Mouse (Mus musculus): Measurements from ENCODE around the gene Ankrd2.

The Ankrd2 gene

DNA sequence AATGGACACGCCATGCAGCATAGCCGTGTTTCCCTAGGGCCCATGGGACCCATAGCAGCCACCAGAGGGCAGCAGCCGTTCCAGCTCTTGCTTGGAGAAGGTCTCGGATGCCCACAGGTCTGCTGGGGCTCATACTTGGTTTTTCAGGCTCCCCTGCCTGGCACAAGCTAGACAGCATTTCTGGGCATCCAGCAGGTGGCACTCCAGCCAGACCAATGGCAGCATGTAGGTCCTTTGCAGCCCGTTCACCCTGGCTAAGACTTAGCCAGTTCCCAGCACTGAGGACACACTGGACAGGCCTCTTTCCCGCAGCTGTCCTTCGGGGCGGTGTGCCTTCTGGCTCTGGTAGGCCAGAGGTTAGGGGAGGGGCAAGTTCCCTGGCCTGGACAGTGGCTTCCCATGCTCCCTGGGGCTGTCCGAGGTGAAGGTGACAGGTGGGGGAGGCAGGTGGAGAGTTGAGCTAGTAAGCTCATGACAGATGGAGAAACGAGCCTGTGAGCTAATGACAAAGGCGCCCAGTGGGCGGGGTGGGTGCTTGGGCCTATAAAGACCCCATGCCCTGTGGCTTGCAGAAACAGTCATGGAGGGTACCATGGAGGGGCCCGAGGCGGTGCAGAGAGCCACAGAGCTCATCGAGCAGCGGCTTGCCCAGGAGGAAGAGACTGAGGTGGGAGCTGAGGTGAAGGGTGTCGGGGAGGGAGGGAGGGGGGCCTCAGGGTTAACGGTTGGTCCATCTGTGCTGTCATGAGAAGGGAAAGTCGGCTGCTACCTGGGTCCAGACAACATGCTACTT is at the start of gene Ankrd2:
Ankrd2 (plus strand) TSS at position 545 of the 793 bp plus-strand sequence.
- ChIA-PET CTCF (interaction anchor here (0.5 to 3.4 kb wide), 90 partner anchors 9 to 1360 kb away, joined by 3 to 57 read pairs (median 4); partner anchors contain the start of genes Hoga1 (in 4 of the 4), Avpi1 (in 2 of the 4), 4933411K16Rik (in 1 of the 4) and Exosc1 (in 1 of the 4)), POLR2A (interaction anchor here in 3 of 4 experiments (0.5 to 3.4 kb wide), 29 partner anchors 9 to 189 kb away, joined by 3 to 36 read pairs (median 3); partner anchors contain the start of genes Hoga1 (in 2 of the 3), 4933411K16Rik (in 1 of the 3), Exosc1 (in 1 of the 3) and Zdhhc16 (in 1 of the 3))

DNA sequence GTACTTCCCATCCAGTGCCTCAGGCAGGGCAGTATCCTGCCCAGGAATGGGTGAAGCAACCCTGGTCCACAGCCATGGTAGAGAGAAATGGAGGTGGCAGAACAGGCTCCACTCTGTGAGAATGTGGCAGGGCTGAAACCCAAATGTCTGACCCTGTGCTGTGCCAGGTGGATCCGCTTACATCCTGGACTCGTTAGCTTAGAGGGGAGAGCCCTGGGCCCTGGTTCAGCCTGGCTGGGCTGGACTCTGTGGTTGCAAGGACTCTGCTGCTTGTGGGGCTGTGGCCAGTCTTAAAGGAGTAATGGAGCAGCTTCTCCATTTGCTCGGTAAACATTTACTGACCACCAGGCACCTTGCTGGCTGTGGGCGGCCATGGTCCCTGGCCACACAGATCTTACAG is 48.6 kb upstream of the Ankrd2 start:
- ChIA-PET POLR2A (interaction anchor here in 2 of 4 experiments (1.0 to 2.4 kb wide), 3 partner anchors 11 to 14 kb away, joined by 3 to 8 read pairs (median 3); no protein-coding TSS in a partner anchor), CTCF (no interaction called here)

DNA sequence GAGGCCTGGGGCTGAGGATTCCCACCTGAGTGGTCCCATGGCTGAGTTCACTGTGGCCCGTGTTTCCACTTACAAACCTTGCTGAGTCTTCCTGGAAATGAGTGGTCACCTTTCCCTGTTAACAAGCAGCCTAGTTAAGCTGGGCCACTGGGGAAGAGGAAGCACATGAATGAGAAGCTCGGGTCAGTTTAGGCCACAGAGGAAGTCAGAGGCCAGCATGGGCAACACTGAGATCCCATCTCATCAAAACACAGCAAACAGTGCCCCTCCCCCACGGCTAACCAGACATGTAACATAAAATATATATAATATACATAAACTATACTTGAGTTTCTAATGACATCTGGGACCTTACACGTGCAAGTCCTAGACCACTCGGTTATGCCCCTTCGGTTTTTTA is 46.0 kb upstream of the Ankrd2 start:
- ChIA-PET POLR2A (interaction anchor here in 3 of 4 experiments (0.6 to 6.8 kb wide), 11 partner anchors 8 to 512 kb away, joined by 3 to 45 read pairs (median 3); partner anchors contain the start of genes Mms19 (in 2 of the 3), Avpi1 (in 1 of the 3) and Ubtd1 (in 1 of the 3)), CTCF (no interaction called here)

DNA sequence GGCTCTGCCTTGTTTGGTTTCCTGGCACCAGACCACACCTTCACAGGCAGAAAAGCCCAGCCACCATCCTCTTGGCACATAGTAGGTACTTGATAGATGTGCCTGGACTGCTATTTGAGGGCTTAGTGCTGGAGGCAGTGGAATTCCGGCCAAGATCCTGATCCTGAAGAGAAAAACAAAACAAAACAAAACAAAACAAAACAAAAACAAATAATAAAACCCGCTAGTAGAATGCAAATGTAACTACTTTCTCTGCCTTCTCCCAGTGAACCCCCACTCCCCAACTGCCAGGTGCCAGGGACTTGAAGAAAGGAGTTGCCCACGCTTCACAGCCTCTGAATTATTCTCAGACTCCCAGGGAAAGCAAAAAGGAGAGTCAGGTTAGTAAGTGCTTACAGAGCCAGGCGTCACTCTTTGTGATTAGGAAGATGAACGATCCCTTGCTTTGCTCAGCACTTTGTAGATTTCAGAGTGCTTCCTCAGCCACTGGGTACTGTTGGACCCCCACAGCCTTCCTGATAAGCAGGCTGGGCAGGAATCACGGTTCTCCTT is 43.8 kb upstream of the Ankrd2 start:
- CTCF ChIA-PET = interaction anchor here in 3 of 4 experiments (0.6 to 1.4 kb wide), 6 partner anchors 9 to 44 kb away, joined by 3 to 5 read pairs (median 4); partner anchors contain the start of gene Ankrd2 (in 1 of the 3)
- POLR2A ChIA-PET = interaction anchor here in 3 of 4 experiments (0.9 to 9.7 kb wide), 15 partner anchors 8 to 137 kb away, joined by 3 to 68 read pairs (median 5); partner anchors contain the start of genes Ubtd1 (in 2 of the 3), Avpi1 (in 1 of the 3), Mms19 (in 1 of the 3) and Pi4k2a (in 1 of the 3)

DNA sequence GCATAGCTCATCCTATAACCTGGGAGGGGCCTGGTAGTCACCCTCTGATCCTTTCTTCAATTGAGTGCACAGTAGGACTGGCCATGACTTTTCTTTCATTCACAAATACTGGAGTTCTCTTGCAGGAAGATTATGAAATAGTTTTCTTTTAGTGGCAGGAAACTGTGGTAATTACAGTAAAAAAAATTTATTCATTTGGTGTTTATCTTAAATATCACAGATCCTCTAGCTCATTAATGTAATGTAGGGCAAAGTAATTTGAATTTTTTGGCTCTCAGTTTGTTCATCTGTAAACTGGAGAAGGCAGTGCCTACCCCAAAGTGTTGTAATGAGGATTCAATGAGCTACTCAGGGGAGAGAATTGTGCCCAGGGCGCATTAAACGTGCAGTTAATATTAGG is 42.8 kb upstream of the Ankrd2 start:
- ChIA-PET POLR2A (interaction anchor here in 3 of 4 experiments (0.7 to 9.7 kb wide), 24 partner anchors 8 to 189 kb away, joined by 3 to 68 read pairs (median 4); partner anchors contain the start of genes Ubtd1 (in 2 of the 3), Avpi1 (in 1 of the 3), Mms19 (in 1 of the 3) and Pi4k2a (in 1 of the 3)), CTCF (interaction anchor here (0.5 to 1.4 kb wide), 6 partner anchors 16 to 43 kb away, joined by 3 to 5 read pairs (median 4); partner anchors contain the start of gene Ankrd2 (in 1 of the 4))

DNA sequence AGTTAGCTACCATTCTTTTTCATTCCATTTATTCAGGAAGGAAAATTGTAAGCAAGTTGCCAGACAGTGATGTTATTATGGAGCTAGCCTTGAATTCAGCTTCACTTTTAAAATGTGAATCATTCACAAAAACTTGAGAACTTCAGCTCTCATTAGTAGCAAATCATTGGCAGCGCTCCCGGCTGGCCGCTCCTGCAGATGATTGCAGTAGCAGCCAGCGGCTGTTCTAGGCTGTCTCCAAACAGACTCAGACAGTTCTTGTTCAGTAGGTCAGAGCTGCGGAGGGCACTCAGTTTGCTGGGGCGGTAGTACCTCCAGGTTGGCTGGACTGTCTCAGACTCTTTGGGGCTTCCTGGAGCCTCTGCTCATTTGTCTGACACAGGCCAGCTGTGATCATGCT is 42.3 kb upstream of the Ankrd2 start:
- ChIA-PET CTCF (interaction anchor here (1.3 to 1.8 kb wide), 4 partner anchors 30 to 33 kb away, joined by 4 to 6 read pairs (median 4); no protein-coding TSS in a partner anchor), POLR2A (interaction anchor here in 3 of 4 experiments (0.7 to 9.7 kb wide), 24 partner anchors 8 to 188 kb away, joined by 3 to 68 read pairs (median 4); partner anchors contain the start of genes Ubtd1 (in 2 of the 3), Avpi1 (in 1 of the 3) and Mms19 (in 1 of the 3))

DNA sequence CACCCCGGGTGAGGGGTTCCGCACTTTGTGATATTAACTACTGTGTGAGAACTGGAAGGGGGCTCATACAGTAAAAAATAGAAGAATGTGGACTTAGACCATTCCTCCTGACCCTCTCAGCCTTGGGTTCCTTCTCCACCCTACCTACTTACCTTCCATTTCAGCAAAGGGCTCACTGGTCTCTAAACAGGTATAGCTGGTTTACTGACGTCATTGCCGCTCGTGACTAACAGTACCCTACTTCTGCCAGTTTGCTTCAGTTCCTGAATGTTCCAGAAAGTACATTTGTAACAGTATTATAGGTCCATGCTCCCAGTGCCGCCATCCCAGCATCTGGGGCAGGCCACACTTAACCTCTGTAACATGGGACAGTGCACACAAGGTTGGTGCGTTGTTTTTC is 41.8 kb upstream of the Ankrd2 start:
- CTCF ChIA-PET = interaction anchor here in 3 of 4 experiments (1.4 to 3.0 kb wide), 3 partner anchors 30 to 32 kb away, joined by 4 to 6 read pairs (median 6); no protein-coding TSS in a partner anchor

DNA sequence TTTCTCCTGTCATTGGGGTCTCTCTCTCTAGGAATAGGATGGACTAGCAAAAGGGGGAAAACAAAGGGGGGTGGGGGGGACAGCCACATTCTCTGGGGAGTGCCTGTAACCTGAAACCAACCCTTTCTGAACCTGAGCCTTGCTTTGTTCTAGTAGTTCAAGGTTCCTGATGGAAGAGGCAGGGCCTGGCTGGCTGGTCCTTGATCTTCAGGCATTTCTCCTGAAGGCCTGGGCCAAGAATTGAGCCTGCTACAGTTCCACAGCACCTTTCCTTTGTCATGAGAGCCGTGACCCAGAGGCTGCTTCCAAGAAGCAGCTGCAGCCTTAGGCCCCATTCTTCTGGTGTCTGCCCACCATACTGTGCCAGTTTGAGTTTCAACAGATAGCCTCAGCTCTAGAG is 40.3 kb upstream of the Ankrd2 start:
- ChIA-PET POLR2A (interaction anchor here in 3 of 4 experiments (0.5 to 9.7 kb wide), 19 partner anchors 12 to 922 kb away, joined by 3 to 68 read pairs (median 4); partner anchors contain the start of genes Mms19 (in 2 of the 3), Avpi1 (in 1 of the 3), Exosc1 (in 1 of the 3) and Ubtd1 (in 1 of the 3)), CTCF (interaction anchor here in 1 of 4 experiments (1.6 to 3.0 kb wide), 2 partner anchors 27 to 31 kb away, joined by 5 to 6 read pairs; no protein-coding TSS in a partner anchor)

More for the DNA sequence above, 41.8 kb upstream of the Ankrd2 start:
- POLR2A ChIA-PET = interaction anchor here (1.0 to 9.7 kb wide), 16 partner anchors 7 to 176 kb away, joined by 3 to 68 read pairs (median 6); partner anchors contain the start of genes Ubtd1 (in 2 of the 4), Avpi1 (in 1 of the 4) and Mms19 (in 1 of the 4)

DNA sequence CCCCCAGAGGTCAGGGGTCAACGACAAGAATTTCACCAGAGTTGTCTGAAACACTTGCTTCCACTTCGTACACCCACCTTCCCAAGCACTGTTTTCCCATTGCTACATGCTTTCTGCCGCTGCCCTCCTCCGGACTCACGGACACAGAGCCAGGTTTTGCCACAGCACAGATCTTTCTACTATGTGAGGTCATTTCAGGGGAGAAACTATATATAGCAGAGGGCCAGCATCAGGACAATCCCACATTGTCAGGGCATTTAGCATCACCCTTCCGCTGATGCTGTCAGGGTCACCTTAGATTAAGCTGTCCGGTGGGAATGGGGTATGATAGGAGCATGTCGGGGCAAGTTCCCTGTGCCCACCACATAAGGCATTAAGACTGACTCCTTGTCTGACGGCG is 38.7 kb upstream of the Ankrd2 start:
- ChIA-PET POLR2A (interaction anchor here in 3 of 4 experiments (0.6 to 9.7 kb wide), 17 partner anchors 9 to 132 kb away, joined by 3 to 68 read pairs (median 5); partner anchors contain the start of genes Ubtd1 (in 3 of the 3), Avpi1 (in 1 of the 3), Hoga1 (in 1 of the 3) and Mms19 (in 1 of the 3)), CTCF (interaction anchor here in 2 of 4 experiments (1.2 to 4.7 kb wide), 3 partner anchors 19 to 29 kb away, joined by 3 to 22 read pairs (median 6); no protein-coding TSS in a partner anchor)

DNA sequence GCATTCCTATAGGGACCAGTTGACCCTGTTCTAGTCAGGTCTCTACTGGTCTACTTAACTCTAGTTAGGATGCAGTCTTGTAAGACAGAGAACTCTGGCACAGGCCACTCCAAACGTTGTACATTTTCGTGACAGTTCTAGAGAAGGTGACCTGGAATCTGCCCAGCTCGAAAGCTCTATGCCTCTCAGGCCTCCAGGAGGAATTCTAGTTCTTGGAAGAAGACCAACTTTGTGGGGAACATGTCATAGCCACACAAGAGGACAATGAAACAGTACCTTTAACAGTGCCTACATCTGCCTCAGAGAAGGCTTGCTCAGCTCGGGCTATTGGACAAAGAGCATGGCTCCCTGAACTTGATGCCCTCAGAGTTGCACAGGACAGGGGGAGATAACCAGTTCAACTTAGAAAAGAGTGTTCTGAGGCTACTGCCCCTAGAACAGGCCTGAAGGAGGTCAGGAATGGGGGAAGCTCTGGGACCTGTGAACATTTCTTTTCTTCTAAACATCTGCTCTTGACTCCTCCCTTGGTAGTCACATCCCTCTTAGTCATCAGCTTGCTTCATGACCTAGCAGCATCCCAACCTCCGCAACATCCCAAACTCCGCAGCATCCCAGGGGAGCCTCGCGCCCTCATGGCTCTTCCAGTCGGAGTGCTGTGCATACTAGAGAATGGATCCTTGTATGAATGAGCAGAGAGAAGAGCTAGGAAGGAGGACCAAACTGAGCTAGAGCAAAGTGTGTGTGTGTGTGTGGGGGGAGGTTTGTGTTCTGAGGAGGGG is 36.8 kb upstream of the Ankrd2 start:
- ChIA-PET CTCF (interaction anchor here (0.5 to 4.7 kb wide), 8 partner anchors 17 to 1125 kb away, joined by 3 to 22 read pairs (median 4); partner anchors contain the start of genes Mms19 (in 1 of the 4) and Ubtd1 (in 1 of the 4)), POLR2A (interaction anchor here in 3 of 4 experiments (0.7 to 9.7 kb wide), 30 partner anchors 8 to 257 kb away, joined by 3 to 68 read pairs (median 4); partner anchors contain the start of genes Mms19 (in 2 of the 3), Ubtd1 (in 2 of the 3) and Hoga1 (in 1 of the 3))

DNA sequence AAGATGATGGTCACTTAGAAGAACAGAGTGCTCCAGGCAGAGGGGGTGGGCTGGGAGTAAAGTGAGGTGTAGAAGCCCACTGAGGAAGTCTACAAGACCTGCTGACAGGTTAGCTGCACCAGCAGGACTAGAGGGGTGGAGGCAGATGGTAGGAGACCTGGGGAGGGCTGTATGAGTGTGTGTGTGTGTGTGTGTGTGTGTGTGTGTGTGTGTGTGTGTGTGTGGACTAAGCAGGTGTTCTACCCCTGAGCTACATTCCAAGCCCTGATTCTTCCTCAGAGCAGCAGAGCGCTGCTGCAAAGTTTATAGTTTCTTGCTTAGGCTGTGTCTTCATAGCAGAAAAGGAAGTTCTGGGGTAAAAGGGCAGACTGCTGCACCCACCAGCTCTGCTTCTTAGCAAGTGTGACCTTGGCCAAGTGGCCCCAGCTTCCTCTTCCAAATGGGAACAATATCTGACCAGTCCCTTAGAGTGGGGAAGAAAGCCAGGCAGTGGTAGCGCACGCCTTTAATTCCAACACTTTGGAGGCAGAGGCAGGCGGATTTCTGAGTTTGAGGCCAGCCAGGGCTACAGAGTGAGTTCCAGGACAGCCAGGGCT is 36.0 kb upstream of the Ankrd2 start:
- CTCF ChIA-PET = interaction anchor here (0.5 to 4.7 kb wide), 9 partner anchors 18 to 1126 kb away, joined by 3 to 22 read pairs (median 4); partner anchors contain the start of genes Ankrd2 (in 2 of the 4), Mms19 (in 1 of the 4) and Ubtd1 (in 1 of the 4)

DNA sequence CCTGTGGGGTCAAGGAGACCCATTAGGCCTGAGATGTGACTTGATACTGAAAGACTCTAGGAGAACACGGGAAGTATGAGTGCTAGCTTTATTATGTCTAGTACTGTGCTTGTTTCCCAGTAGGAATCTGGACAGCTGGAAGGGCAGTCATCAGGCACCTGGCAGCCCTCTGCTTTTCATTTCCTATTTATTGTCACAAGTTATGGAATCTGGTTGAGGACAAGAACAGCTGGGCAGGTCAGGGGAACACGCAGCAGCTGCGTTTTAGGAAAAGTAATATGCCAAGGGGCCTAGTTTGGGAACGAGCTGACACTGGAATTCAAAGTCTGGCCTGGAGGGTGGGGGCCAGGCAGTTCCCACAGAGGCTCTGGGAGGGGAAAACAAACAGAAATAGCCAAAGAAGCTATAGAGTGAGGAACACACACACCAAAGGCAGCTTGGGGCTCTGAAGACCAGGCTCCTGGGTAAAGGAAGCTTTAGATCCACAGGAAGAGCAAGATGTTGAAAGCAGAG is 35.3 kb upstream of the Ankrd2 start:
- POLR2A ChIA-PET = interaction anchor here in 3 of 4 experiments (0.6 to 9.7 kb wide), 26 partner anchors 7 to 137 kb away, joined by 3 to 68 read pairs (median 5); partner anchors contain the start of genes Mms19 (in 2 of the 3), Ubtd1 (in 2 of the 3), Ankrd2 (in 1 of the 3) and Hoga1 (in 1 of the 3)
- CTCF ChIA-PET = interaction anchor here (0.6 to 4.7 kb wide), 9 partner anchors 9 to 35 kb away, joined by 3 to 22 read pairs (median 3); partner anchors contain the start of gene Ankrd2 (in 2 of the 4)

More for the DNA sequence above, 36.0 kb upstream of the Ankrd2 start:
- POLR2A ChIA-PET = interaction anchor here in 3 of 4 experiments (0.6 to 9.7 kb wide), 33 partner anchors 8 to 519 kb away, joined by 3 to 68 read pairs (median 4); partner anchors contain the start of genes Mms19 (in 2 of the 3), Ubtd1 (in 2 of the 3), Hoga1 (in 1 of the 3) and R3hcc1l (in 1 of the 3)

DNA sequence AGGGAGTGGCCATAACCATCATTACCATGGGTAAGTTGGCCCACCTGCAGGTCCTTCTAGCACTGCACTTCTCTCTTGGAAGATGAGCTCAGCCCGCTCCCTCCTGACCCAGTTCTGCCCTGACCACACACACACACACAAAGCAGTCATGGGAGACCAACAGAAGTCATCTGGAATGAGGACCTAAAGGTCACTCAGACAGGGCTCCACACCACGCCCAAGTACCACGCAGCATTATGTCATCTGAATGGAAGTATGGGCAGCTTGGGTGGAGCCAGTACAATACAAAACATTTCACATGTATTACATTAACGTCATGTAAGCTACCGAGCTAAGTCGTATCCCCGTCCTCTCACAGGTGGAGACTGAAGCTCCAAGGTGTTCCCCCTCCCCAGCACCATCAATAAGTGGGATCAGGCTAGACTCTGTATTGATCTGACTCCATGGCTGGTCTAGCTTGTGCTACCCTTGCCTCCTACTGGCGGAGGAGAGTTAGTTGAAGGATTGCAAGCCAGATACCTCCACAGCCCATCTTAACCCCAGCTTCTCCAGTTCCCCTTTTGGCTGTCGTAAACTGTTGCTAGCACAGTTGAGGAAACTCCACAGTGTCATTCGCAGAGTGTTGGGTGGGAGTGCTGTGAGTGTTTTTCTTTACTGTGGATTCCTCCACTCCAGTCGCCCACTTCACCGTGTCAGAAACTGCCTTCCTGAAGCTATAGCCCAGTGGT is 34.4 kb upstream of the Ankrd2 start:
- CTCF ChIA-PET = interaction anchor here in 3 of 4 experiments (0.6 to 4.7 kb wide), 7 partner anchors 10 to 176 kb away, joined by 3 to 22 read pairs (median 4); partner anchors contain the start of gene Ankrd2 (in 1 of the 3)
- POLR2A ChIA-PET = interaction anchor here (0.6 to 9.7 kb wide), 23 partner anchors 7 to 169 kb away, joined by 3 to 68 read pairs (median 6); partner anchors contain the start of genes Avpi1 (in 2 of the 4), Ubtd1 (in 2 of the 4), Ankrd2 (in 1 of the 4) and Hoga1 (in 1 of the 4)

DNA sequence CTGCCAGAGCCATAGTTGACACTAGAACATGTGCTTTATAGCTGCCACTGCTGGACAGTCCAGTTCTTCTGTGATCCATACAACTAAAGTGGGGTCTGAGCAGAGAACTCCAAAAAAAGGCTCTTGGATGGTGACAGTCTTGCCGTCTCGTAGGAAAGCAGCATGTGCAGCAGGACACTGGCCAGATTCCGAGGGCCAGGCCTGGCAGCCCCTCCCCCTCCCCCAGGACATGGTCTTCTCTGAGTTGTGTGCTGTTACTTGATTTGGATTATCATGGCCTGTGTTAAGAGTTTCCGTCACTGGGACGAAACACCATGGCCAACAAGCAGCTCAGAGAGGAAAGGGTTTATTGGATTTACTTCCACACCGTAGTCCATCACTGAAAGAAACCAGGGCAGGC is 31.5 kb upstream of the Ankrd2 start:
- ChIA-PET POLR2A (interaction anchor here in 2 of 4 experiments (0.6 to 7.8 kb wide), 7 partner anchors 7 to 37 kb away, joined by 3 to 68 read pairs (median 4); no protein-coding TSS in a partner anchor), CTCF (interaction anchor here in 2 of 4 experiments (1.1 to 1.9 kb wide), 2 partner anchors 22 kb away, joined by 4 to 5 read pairs; no protein-coding TSS in a partner anchor)

All from embryonic stem cell, embryonic (primary cell).